Mouse (Mus musculus): ENCODE measurements around the gene Abhd13. TPM values are rescaled to one million over a fixed set of nuclear protein-coding genes. Genes with fewer than 3 reads are reported as not detected.

Abhd13 gene
- polyA plus RNA-seq, 1 experiment from 2014 or later = 17.6 TPM

GRCm38 (mm10) chr8:9971866-9972265, 5.6 kb upstream of the Abhd13 start:
- WGBS = 97% methylated on average over 9 of the region's 9 CpGs
- Histone ChIP-seq H3K4me2 (ENCODE audit: low read depth, low read length) (no peak overlapping the region), H3K27ac (ENCODE audit: low read depth, low read length) (no peak overlapping the region), H3K27me3 (ENCODE audit: control insufficient read depth, insufficient read depth, low read length) (no peaks in the 10 kb centered on the region), H3K9ac (replicated peaks; ENCODE audit: low read depth, low read length) (no peak overlapping the region), H3K4me1 (ENCODE audit: control insufficient read depth, insufficient read depth, low read length) (peaks cover 9% of the 10 kb centered on the region), H3K4me3 (ENCODE audit: low read depth, low read length) (no peak overlapping the region), H3K9me3 (ENCODE audit: control insufficient read depth, low read length) (no peaks in the 10 kb centered on the region), H3K36me3 (ENCODE audit: control insufficient read depth, insufficient read depth, low read length) (peaks cover 20% of the 10 kb centered on the region)
- ATAC-seq (ENCODE audit: low read depth) = no peak

DNA sequence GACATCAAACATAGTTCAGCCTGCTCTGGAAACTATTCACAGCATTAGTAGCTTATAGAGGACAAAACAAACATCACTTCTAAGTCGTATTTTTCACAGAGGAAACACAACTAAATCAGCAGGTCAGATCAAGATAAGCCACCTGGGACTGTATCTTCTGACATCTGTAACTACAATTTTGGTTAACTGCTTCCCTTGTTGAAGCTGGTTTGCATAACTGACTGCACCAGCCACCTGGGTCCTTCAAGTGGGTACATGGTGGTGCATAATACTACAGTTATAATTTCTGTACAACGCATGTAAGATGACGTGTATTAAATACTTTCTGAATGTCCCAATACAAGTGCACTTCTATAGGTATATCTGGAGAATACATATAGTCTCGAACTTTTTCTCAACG, 2.2 kb upstream of the Abhd13 start:
- Histone ChIP-seq H3K27ac (ENCODE audit: low read depth, low read length) (no peak overlapping the region), H3K4me1 (ENCODE audit: control insufficient read depth, insufficient read depth, low read length) (peaks cover 31% of the 10 kb centered on the region), H3K4me3 (ENCODE audit: low read depth, low read length) (peak overlapping the region; percentile 66), H3K27me3 (ENCODE audit: control insufficient read depth, insufficient read depth, low read length) (no peaks in the 10 kb centered on the region), H3K36me3 (ENCODE audit: control insufficient read depth, insufficient read depth, low read length) (peaks cover 20% of the 10 kb centered on the region), H3K9ac (replicated peaks; ENCODE audit: low read depth, low read length) (no peak overlapping the region), H3K9me3 (ENCODE audit: control insufficient read depth, low read length) (no peaks in the 10 kb centered on the region), H3K4me2 (ENCODE audit: low read depth, low read length) (peak overlapping the region; percentile 73)
- 46% methylated on average over 5 of the region's 5 CpGs for WGBS
- ATAC-seq (ENCODE audit: low read depth) = no peak

DNA sequence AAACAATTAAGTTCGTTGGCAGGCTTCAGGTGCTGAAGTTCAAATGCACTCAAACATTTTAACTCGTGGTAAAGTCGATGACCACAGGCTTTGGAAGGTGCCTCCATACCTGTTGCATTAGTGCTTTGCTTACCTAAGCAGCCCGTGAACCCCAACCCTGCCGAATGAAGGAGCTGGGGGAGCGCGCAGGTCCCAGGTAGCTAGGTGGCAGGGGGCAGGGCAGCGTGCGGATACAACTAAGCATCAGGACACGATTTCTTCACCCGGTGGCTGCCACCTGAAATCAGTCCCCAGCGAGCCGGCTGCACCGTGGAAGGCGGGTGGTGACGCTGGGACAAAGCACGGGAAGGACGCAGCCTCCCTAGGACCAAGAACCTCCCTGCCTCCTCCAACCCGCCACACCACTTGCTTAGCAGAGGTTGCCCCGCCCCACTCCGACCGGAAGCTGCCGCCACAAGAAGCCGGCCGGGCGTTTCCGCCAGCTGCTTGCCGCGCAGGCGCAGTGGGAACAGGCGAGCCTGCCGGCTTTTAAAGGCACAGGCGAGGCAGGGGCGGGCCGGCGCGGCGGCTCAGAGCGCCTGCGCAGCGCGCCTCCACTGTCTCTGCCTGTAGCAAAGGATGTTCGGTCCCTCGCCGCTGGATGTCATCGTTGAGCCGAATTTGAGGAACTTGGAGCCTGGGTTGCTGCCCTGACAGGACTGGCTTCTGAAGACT, 1.5 kb upstream of the Abhd13 start:
- peak overlapping the region; percentile 52; the same call in 1 of the 2 replicates for H3K27ac ChIP-seq (ENCODE audit: low read depth, low read length)
- H3K4me1 ChIP-seq (ENCODE audit: control insufficient read depth, insufficient read depth, low read length) = peaks cover 31% of the 10 kb centered on the region
- under 1% methylated on average over 47 of the region's 47 CpGs for WGBS
- H3K36me3 ChIP-seq (ENCODE audit: control insufficient read depth, insufficient read depth, low read length) = peaks cover 20% of the 10 kb centered on the region
- no peaks in the 10 kb centered on the region for H3K9me3 ChIP-seq (ENCODE audit: control insufficient read depth, low read length)
- H3K9ac ChIP-seq (replicated peaks; ENCODE audit: low read depth, low read length) = peak overlapping the region; percentile 61
- peak overlapping the region; percentile 73 for H3K4me2 ChIP-seq (ENCODE audit: low read depth, low read length)
- ATAC-seq (ENCODE audit: low read depth) = peak; percentile 96
- no peaks in the 10 kb centered on the region for H3K27me3 ChIP-seq (ENCODE audit: control insufficient read depth, insufficient read depth, low read length)
- peak overlapping the region; percentile 66 for H3K4me3 ChIP-seq (ENCODE audit: low read depth, low read length)

- peaks cover 16% of the 10 kb centered on the region for H3K36me3 ChIP-seq (ENCODE audit: control insufficient read depth, insufficient read depth, low read length)
- H3K27ac ChIP-seq (ENCODE audit: low read depth, low read length) = no peak overlapping the region; the same call in 1 of the 2 replicates
- peak overlapping the region; percentile 37; the same call in 1 of the 2 replicates for H3K9ac ChIP-seq (replicated peaks; ENCODE audit: low read depth, low read length)
- H3K27me3 ChIP-seq (ENCODE audit: control insufficient read depth, insufficient read depth, low read length) = no peaks in the 10 kb centered on the region
- WGBS = 43% methylated on average over 15 of the region's 15 CpGs
- H3K4me3 ChIP-seq (ENCODE audit: low read depth, low read length) = peak overlapping the region; percentile 88
- H3K9me3 ChIP-seq (ENCODE audit: control insufficient read depth, low read length) = no peaks in the 10 kb centered on the region
- H3K4me1 ChIP-seq (ENCODE audit: control insufficient read depth, insufficient read depth, low read length) = peaks cover 31% of the 10 kb centered on the region
- H3K4me2 ChIP-seq (ENCODE audit: low read depth, low read length) = peak overlapping the region; percentile 55
- ATAC-seq (ENCODE audit: low read depth) = 0 out of 2 replicates have a peak, but pooled peaks have one; percentile 9
Measured at GRCm38 (mm10) chr8:9977016-9977415, 491 bp upstream of the Abhd13 start.

GRCm38 (mm10) chr8:9978475-9979230, 1.1 kb downstream of the Abhd13 start:
- Histone ChIP-seq H3K27me3 (ENCODE audit: control insufficient read depth, insufficient read depth, low read length) (no peaks in the 10 kb centered on the region), H3K9me3 (ENCODE audit: control insufficient read depth, low read length) (no peaks in the 10 kb centered on the region), H3K4me2 (ENCODE audit: low read depth, low read length) (peak overlapping the region; percentile 74), H3K4me1 (ENCODE audit: control insufficient read depth, insufficient read depth, low read length) (peaks cover 31% of the 10 kb centered on the region), H3K4me3 (ENCODE audit: low read depth, low read length) (peak overlapping the region; percentile 88), H3K27ac (ENCODE audit: low read depth, low read length) (no peak overlapping the region), H3K36me3 (ENCODE audit: control insufficient read depth, insufficient read depth, low read length) (peaks cover under 1% of the 10 kb centered on the region; the same call in 1 of the 2 replicates), H3K9ac (replicated peaks; ENCODE audit: low read depth, low read length) (peak overlapping the region; percentile 92)
- WGBS = 64% methylated on average over 18 of the region's 18 CpGs
- ATAC-seq (ENCODE audit: low read depth) = no peak

- WGBS = 74% methylated on average over 1 of the region's 1 CpGs
- H3K9me3 ChIP-seq (ENCODE audit: control insufficient read depth, low read length) = no peaks in the 10 kb centered on the region
- ATAC-seq (ENCODE audit: low read depth) = no peak
Measured at GRCm38 (mm10) chr8:9979746-9980145, 2.2 kb downstream of the Abhd13 start.

GRCm38 (mm10) chr8:9980188-9980587, 2.7 kb downstream of the Abhd13 start:
- H3K4me1 ChIP-seq (ENCODE audit: control insufficient read depth, insufficient read depth, low read length) = peaks cover 27% of the 10 kb centered on the region
- no peaks in the 10 kb centered on the region for H3K36me3 ChIP-seq (ENCODE audit: control insufficient read depth, insufficient read depth, low read length)
- ATAC-seq (ENCODE audit: low read depth) = no peak

More at GRCm38 (mm10) chr8:9979746-9980145, 2.2 kb downstream of the Abhd13 start:
- H3K9ac ChIP-seq (replicated peaks; ENCODE audit: low read depth, low read length) = no peak overlapping the region
- no peaks in the 10 kb centered on the region for H3K27me3 ChIP-seq (ENCODE audit: control insufficient read depth, insufficient read depth, low read length)
- H3K27ac ChIP-seq (ENCODE audit: low read depth, low read length) = no peak overlapping the region
- peaks cover 31% of the 10 kb centered on the region for H3K4me1 ChIP-seq (ENCODE audit: control insufficient read depth, insufficient read depth, low read length)
- no peaks in the 10 kb centered on the region for H3K36me3 ChIP-seq (ENCODE audit: control insufficient read depth, insufficient read depth, low read length)
- no peak overlapping the region for H3K4me2 ChIP-seq (ENCODE audit: low read depth, low read length)
- no peak overlapping the region for H3K4me3 ChIP-seq (ENCODE audit: low read depth, low read length)

GRCm38 (mm10) chr8:10004115-10004514, 26.6 kb downstream of the Abhd13 start:
- H3K4me2 ChIP-seq (ENCODE audit: low read depth, low read length) = no peak overlapping the region
- H3K9me3 ChIP-seq (ENCODE audit: control insufficient read depth, low read length) = no peaks in the 10 kb centered on the region
- ATAC-seq (ENCODE audit: low read depth) = no peak
- H3K36me3 ChIP-seq (ENCODE audit: control insufficient read depth, insufficient read depth, low read length) = no peaks in the 10 kb centered on the region
- WGBS = 84% methylated on average over 7 of the region's 7 CpGs
- no peak overlapping the region for H3K4me3 ChIP-seq (ENCODE audit: low read depth, low read length)
- H3K4me1 ChIP-seq (ENCODE audit: control insufficient read depth, insufficient read depth, low read length) = peaks cover 9% of the 10 kb centered on the region
- no peak overlapping the region for H3K9ac ChIP-seq (replicated peaks; ENCODE audit: low read depth, low read length)
- no peaks in the 10 kb centered on the region for H3K27me3 ChIP-seq (ENCODE audit: control insufficient read depth, insufficient read depth, low read length)
- H3K27ac ChIP-seq (ENCODE audit: low read depth, low read length) = no peak overlapping the region

More at GRCm38 (mm10) chr8:9980188-9980587, 2.7 kb downstream of the Abhd13 start:
- Histone ChIP-seq H3K4me2 (ENCODE audit: low read depth, low read length) (no peak overlapping the region), H3K4me3 (ENCODE audit: low read depth, low read length) (no peak overlapping the region), H3K27ac (ENCODE audit: low read depth, low read length) (no peak overlapping the region), H3K9me3 (ENCODE audit: control insufficient read depth, low read length) (no peaks in the 10 kb centered on the region), H3K9ac (replicated peaks; ENCODE audit: low read depth, low read length) (no peak overlapping the region), H3K27me3 (ENCODE audit: control insufficient read depth, insufficient read depth, low read length) (no peaks in the 10 kb centered on the region)

All from neural tube, embryonic 14.5 days (tissue).